Mouse (Mus musculus): ENCODE measurements around the gene Cdh13.

DNA sequence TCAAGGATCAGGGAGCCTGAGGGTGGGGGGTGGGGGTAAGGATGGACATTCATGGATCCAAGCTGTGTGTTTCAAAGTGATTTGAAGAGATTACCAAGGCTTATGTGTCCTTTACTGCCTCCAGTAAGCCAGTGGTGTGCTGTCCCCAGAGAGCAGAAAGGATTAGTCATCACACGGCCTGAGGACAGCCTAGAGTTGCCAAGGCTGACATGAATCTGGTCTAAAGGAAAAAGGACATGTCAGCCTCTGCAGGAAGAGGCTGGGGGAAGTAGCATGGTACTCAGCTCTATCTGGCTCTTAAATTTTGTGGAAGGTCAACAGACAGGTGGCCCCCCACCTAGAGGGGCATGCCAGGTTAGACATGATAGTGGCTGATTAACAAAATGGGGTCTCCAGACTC is 44.3 kb upstream of the Cdh13 start:
- TF ChIP-seq MYOD1 (IDR thresholded peaks at IDR 0.05; ENCODE audit: control insufficient read depth, insufficient read length, low read depth): no peak
- no peak for TF ChIP-seq CTCF (IDR thresholded peaks at IDR 0.05; ENCODE audit: control insufficient read depth, insufficient read depth, insufficient read length)
- TF ChIP-seq MYOG (IDR thresholded peaks at IDR 0.05; ENCODE audit: control insufficient read depth, extremely low read depth, insufficient read length): no peak
- no peak for TF ChIP-seq FOSL1 (IDR thresholded peaks at IDR 0.05; ENCODE audit: insufficient read depth, low read length, poor library complexity, severe bottlenecking)
- no peak for TF ChIP-seq USF1 (IDR thresholded peaks at IDR 0.05; ENCODE audit: low read depth)
- TF ChIP-seq CEBPB (IDR thresholded peaks at IDR 0.05; ENCODE audit: low read depth): no peak
